Mouse (Mus musculus) cerebellum, adult 9-10 months (tissue): Measurements from ENCODE around the gene Prkar2a.

Source experiments
- DNase-seq: peaks from one replicate; pipeline ENCODE4 v3.0.0; 2022

The Prkar2a gene

GRCm38 (mm10) chr9:108692226-108693041, 3.3 kb downstream of the Prkar2a start:
- DNase-seq, result peak; percentile 59

- no peak for DNase-seq
These were observed 4.8 kb downstream of the Prkar2a start for GRCm38 (mm10) chr9:108693946-108694345.

- DNase-seq, result no peak
These were observed 5.4 kb downstream of the Prkar2a start for GRCm38 (mm10) chr9:108694533-108694932.

- no peak for DNase-seq
These were observed 13.4 kb downstream of the Prkar2a start for GRCm38 (mm10) chr9:108702476-108702875.

- no peak for DNase-seq
These were observed 14.4 kb downstream of the Prkar2a start for GRCm38 (mm10) chr9:108703373-108704110.

GRCm38 (mm10) chr9:108704591-108704990, 15.5 kb downstream of the Prkar2a start:
- DNase-seq, result no peak

GRCm38 (mm10) chr9:108707212-108707611, 18.1 kb downstream of the Prkar2a start:
- DNase-seq, result no peak

- DNase-seq, result no peak
These were observed 19.7 kb downstream of the Prkar2a start for GRCm38 (mm10) chr9:108708833-108709232.

- DNase-seq, result no peak
These were observed 21.7 kb downstream of the Prkar2a start for GRCm38 (mm10) chr9:108710767-108711166.

GRCm38 (mm10) chr9:108716199-108716598, 27.1 kb downstream of the Prkar2a start:
- no peak for DNase-seq

- DNase-seq, result no peak
These were observed 34.6 kb downstream of the Prkar2a start for GRCm38 (mm10) chr9:108723751-108724150.

- DNase-seq, result no peak
These were observed 37.0 kb downstream of the Prkar2a start for GRCm38 (mm10) chr9:108726116-108726515.

GRCm38 (mm10) chr9:108729050-108729449, 39.9 kb downstream of the Prkar2a start:
- no peak for DNase-seq

- DNase-seq, result no peak
These were observed 43.3 kb downstream of the Prkar2a start for GRCm38 (mm10) chr9:108732462-108732861.

GRCm38 (mm10) chr9:108734626-108735025, 45.5 kb downstream of the Prkar2a start:
- DNase-seq, result no peak

- no peak for DNase-seq
These were observed 50.1 kb downstream of the Prkar2a start for GRCm38 (mm10) chr9:108739239-108739638.

- no peak for DNase-seq
These were observed 50.9 kb downstream of the Prkar2a start for GRCm38 (mm10) chr9:108740062-108740461.

GRCm38 (mm10) chr9:108742048-108742447, 52.9 kb downstream of the Prkar2a start:
- DNase-seq, result no peak

- no peak for DNase-seq
These were observed 57.9 kb downstream of the Prkar2a start for GRCm38 (mm10) chr9:108746876-108747499.

- DNase-seq, result no peak
These were observed 58.6 kb downstream of the Prkar2a start for GRCm38 (mm10) chr9:108747694-108748093.

- no peak for DNase-seq
These were observed 59.6 kb downstream of the Prkar2a start for GRCm38 (mm10) chr9:108748600-108749183.

- no peak for DNase-seq
These were observed 61.5 kb downstream of the Prkar2a start for GRCm38 (mm10) chr9:108750616-108751015.
